Mouse (Mus musculus) frontal cortex, postnatal 36 days (tissue): ENCODE measurements around the gene Fibp.
A peak's percentile ranks its signal among the peaks of the same experiment; 100 is the strongest.
"Not testable (repeated sequence)": the region's sequence is repeated elsewhere in the genome, so short reads cannot be mapped to it uniquely, and the experiment has no call there.

Experiments used
- DNase-seq, 2 experiments: peaks; one replicate each; pipeline ENCODE4 v3.0.0; 2022; ENCODE audit warnings: low spot score in 2 of 2

Fibp gene

GRCm38 (mm10) chr19:5487768-5488550 lies 27.5 kb downstream of the Fibp start, which contains the start of gene Mus81:
TSS of gene Mus81 (minus strand) at chr19:5488402.
- peak; percentile 93 to 95 for DNase-seq

GRCm38 (mm10) chr19:5488878-5489571 lies 28.6 kb downstream of the Fibp start:
- peak; percentile 96 to 98 for DNase-seq

GRCm38 (mm10) chr19:5489721-5490120 lies 29.3 kb downstream of the Fibp start:
- DNase-seq: not testable (repeated sequence)

GRCm38 (mm10) chr19:5490313-5490897 lies 30.0 kb downstream of the Fibp start, which contains the start of gene Cfl1:
TSS of gene Cfl1 (plus strand) at chr19:5490455.
- DNase-seq: peak; percentile 95 to 97

- peak; percentile 82 to 86 for DNase-seq
Observed at GRCm38 (mm10) chr19:5490898-5491708, 30.7 kb downstream of the Fibp start.

GRCm38 (mm10) chr19:5492641-5493040 lies 32.2 kb downstream of the Fibp start:
- DNase-seq: no peak

- not testable (repeated sequence) for DNase-seq
Observed at GRCm38 (mm10) chr19:5493301-5493721, 32.9 kb downstream of the Fibp start.

- DNase-seq: no peak
Observed at GRCm38 (mm10) chr19:5494314-5494713, 33.9 kb downstream of the Fibp start.

GRCm38 (mm10) chr19:5495353-5496051 lies 35.1 kb downstream of the Fibp start:
- no peak for DNase-seq

GRCm38 (mm10) chr19:5496052-5496370 lies 35.6 kb downstream of the Fibp start:
- DNase-seq: no peak

GRCm38 (mm10) chr19:5500330-5500875 lies 40.0 kb downstream of the Fibp start:
- DNase-seq: no peak

GRCm38 (mm10) chr19:5503687-5504086 lies 43.3 kb downstream of the Fibp start, which contains the start of gene 1700020D05Rik:
TSS of gene 1700020D05Rik (minus strand) at chr19:5503787.
- no peak for DNase-seq

GRCm38 (mm10) chr19:5510031-5511026 lies 49.9 kb downstream of the Fibp start, which contains the start of gene Snx32:
TSS of gene Snx32 (minus strand) at chr19:5510538.
- DNase-seq: peak; percentile 98 to 99

- no peak for DNase-seq
Observed at GRCm38 (mm10) chr19:5511074-5511632, 50.7 kb downstream of the Fibp start.

- DNase-seq: no peak
Observed at GRCm38 (mm10) chr19:5512091-5513004, 51.9 kb downstream of the Fibp start.

- DNase-seq: no peak
Observed at GRCm38 (mm10) chr19:5513005-5513349, 52.6 kb downstream of the Fibp start.
